In the genomic region with DNA sequence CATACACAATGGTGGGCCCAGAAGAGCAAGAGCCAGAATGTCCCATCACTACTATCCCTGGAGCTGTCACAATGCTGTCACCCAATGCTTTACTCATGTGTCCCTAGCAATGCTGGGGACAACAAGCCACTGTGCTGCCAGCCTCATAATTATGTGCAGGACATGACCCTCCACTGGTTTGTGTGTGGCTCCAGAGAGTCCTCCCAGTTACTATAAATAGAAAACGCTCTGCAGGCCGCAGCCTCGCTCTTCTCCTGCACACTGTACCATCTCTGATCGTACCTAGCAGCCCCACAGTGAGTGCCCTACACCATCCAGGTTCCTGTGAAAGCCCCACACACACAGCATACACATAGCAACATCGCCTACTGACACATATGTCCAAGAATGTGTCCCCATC, we compare ENCODE assay signal across 9 mouse cellular contexts. TPM values are rescaled to one million over a fixed set of nuclear protein-coding genes. Genes with fewer than 3 reads are reported as not detected.
A peak's percentile ranks its signal among the peaks of the same experiment; 100 is the strongest.
DNase-seq lines count a peak whose midpoint lies in the region; ATAC-seq and TF ChIP-seq lines count a peak whose summit lies in the region.
"Had no signal": no experiment of that assay in that cellular context is flagged by ENCODE, and none has a peak within 500 bp of the region (broad histone marks: within the 10 kb centered on the region; RNA-seq: fewer than 3 reads in every experiment).

No protein-coding gene starts in this region.

- no peak for TF ChIP-seq CTCF in kidney, postnatal 0 days (IDR thresholded peaks at IDR 0.05; ENCODE audit: low read depth)

- H3K27ac ChIP-seq in kidney, postnatal 0 days: no peak overlapping the region
- no peak overlapping the region for H3K27ac ChIP-seq in embryonic facial prominence, embryonic 14.5 days (replicated peaks; ENCODE audit: low read depth, low read length)
- no peak overlapping the region for H3K27ac ChIP-seq in liver, embryonic 15.5 days (replicated peaks)

- H3K4me3 ChIP-seq in kidney, postnatal 0 days (replicated peaks; ENCODE audit: low read depth, low read length): 0 out of 2 replicates have a peak overlapping the region, but pooled peaks have one; percentile 4
- no peak overlapping the region for H3K4me3 ChIP-seq in embryonic facial prominence, embryonic 14.5 days (ENCODE audit: low read depth, low read length)
- peak overlapping the region; percentile 60 for H3K4me3 ChIP-seq in liver, embryonic 15.5 days (replicated peaks)

- H3K4me2 ChIP-seq in kidney, postnatal 0 days (ENCODE audit: low read length): peak overlapping the region; percentile 65
- H3K4me2 ChIP-seq in embryonic facial prominence, embryonic 14.5 days (ENCODE audit: low read depth, low read length): 0 out of 2 replicates have a peak overlapping the region, but pooled peaks have one; percentile 59
- peak overlapping the region; percentile 74; the same call in 1 of the 2 replicates for H3K4me2 ChIP-seq in liver, embryonic 15.5 days

- H3K4me1 ChIP-seq in kidney, postnatal 0 days (replicated peaks; ENCODE audit: insufficient read depth, low read length): no peaks in the 10 kb centered on the region
- H3K4me1 ChIP-seq in embryonic facial prominence, embryonic 14.5 days (ENCODE audit: control insufficient read depth, insufficient read depth, low read length): peaks cover 9% of the 10 kb centered on the region; the same call in 1 of the 2 replicates
- peaks cover 32% of the 10 kb centered on the region for H3K4me1 ChIP-seq in liver, embryonic 15.5 days (replicated peaks)

- H3K27me3 ChIP-seq in kidney, postnatal 0 days (ENCODE audit: insufficient read depth, low read length): no peaks in the 10 kb centered on the region
- no peaks in the 10 kb centered on the region for H3K27me3 ChIP-seq in embryonic facial prominence, embryonic 14.5 days (replicated peaks; ENCODE audit: control insufficient read depth, insufficient read depth, low read length)
- peaks cover 9% of the 10 kb centered on the region; the same call in 1 of the 2 replicates for H3K27me3 ChIP-seq in liver, embryonic 15.5 days

- WGBS in kidney, postnatal 0 days: 62% methylated on average over 5 of the region's 5 CpGs
- 73% methylated on average over 5 of the region's 5 CpGs for WGBS in embryonic facial prominence, embryonic 14.5 days
- WGBS in liver, embryonic 15.5 days (ENCODE audit: insufficient replicate concordance): 55% methylated on average over 5 of the region's 5 CpGs

- H3K9me3 ChIP-seq in kidney, postnatal 0 days (replicated peaks; ENCODE audit: low read length): no peaks in the 10 kb centered on the region
- no peaks in the 10 kb centered on the region for H3K9me3 ChIP-seq in embryonic facial prominence, embryonic 14.5 days (ENCODE audit: control insufficient read depth, low read length)
- H3K9me3 ChIP-seq in liver, embryonic 15.5 days (replicated peaks): no peaks in the 10 kb centered on the region

- H3K36me3 ChIP-seq in kidney, postnatal 0 days (ENCODE audit: insufficient read depth, low read length): no peaks in the 10 kb centered on the region
- no peaks in the 10 kb centered on the region for H3K36me3 ChIP-seq in embryonic facial prominence, embryonic 14.5 days (ENCODE audit: control insufficient read depth, insufficient read depth, low read length)
- no peaks in the 10 kb centered on the region for H3K36me3 ChIP-seq in liver, embryonic 15.5 days (replicated peaks)

- no peak for ATAC-seq in kidney, postnatal 0 days (replicated peaks; ENCODE audit: low FRiP score, low read depth)
- no peak for ATAC-seq in embryonic facial prominence, embryonic 14.5 days (ENCODE audit: low read depth)
- no peak for ATAC-seq in liver, embryonic 15.5 days (ENCODE audit: insufficient read depth)
- ATAC-seq in monocyte, adult 5-6 weeks (replicated peaks; ENCODE audit: insufficient number of reproducible peaks, low FRiP score, low TSS enrichment, poor library complexity, severe bottlenecking): no peak

- H3K9ac ChIP-seq in kidney, postnatal 0 days (ENCODE audit: low read depth, low read length): 0 out of 2 replicates have a peak overlapping the region, but pooled peaks have one; percentile 19
- H3K9ac ChIP-seq in embryonic facial prominence, embryonic 14.5 days (ENCODE audit: low read depth, low read length): no peak overlapping the region
- no peak overlapping the region for H3K9ac ChIP-seq in liver, embryonic 15.5 days

- no peak for DNase-seq in kidney, postnatal 0 days (ENCODE audit: low spot score)
- no peak for DNase-seq in kidney, adult 9 months
- peak; percentile 38 for DNase-seq in Muller cell, postnatal 12 days (ENCODE audit: inconsistent ontology term)
- no peak for DNase-seq in embryonic facial prominence, embryonic 14.5 days (ENCODE audit: low spot score)
- DNase-seq in thymus, postnatal 14 days: no peak
- DNase-seq in right cerebral cortex, postnatal 4 days: no peak
- DNase-seq: kidney, adult 11 months had no signal

RNA-seq across cellular contexts. Expression of gene Lgmn, which starts 1.7 kb away (rescaled TPM):
- polyA plus RNA-seq in kidney, postnatal 0 days (2015; fragmentation: Nextera tagmentation; extraction: Ambion mirVana): 286 and 302 TPM in 2 replicates
- 113 and 115 TPM in 2 replicates for polyA plus RNA-seq in embryonic facial prominence, embryonic 14.5 days (2014; fragmentation: Nextera tagmentation; extraction: Ambion mirVana)
- 73.4 and 83.4 TPM in 2 replicates for polyA plus RNA-seq in liver, embryonic 15.5 days (2015; fragmentation: Nextera tagmentation; extraction: Ambion mirVana)
- 99.2 to 194 TPM (median 145 TPM) in 3 replicates for total RNA-seq in monocyte, adult 5-6 weeks (2017)

RNA-seq across cellular contexts. Expression of gene Golga5, which starts 31.0 kb away (rescaled TPM):
- polyA plus RNA-seq in kidney, postnatal 0 days (2015; fragmentation: Nextera tagmentation; extraction: Ambion mirVana): 36.4 and 38.7 TPM in 2 replicates
- polyA plus RNA-seq in embryonic facial prominence, embryonic 14.5 days (2014; fragmentation: Nextera tagmentation; extraction: Ambion mirVana): 36.8 and 40.9 TPM in 2 replicates
- 12.5 and 12.6 TPM in 2 replicates for polyA plus RNA-seq in liver, embryonic 15.5 days (2015; fragmentation: Nextera tagmentation; extraction: Ambion mirVana)
- 57.5 to 95.6 TPM (median 78.2 TPM) in 3 replicates for total RNA-seq in monocyte, adult 5-6 weeks (2017)
